Mouse (Mus musculus): Measurements from ENCODE around the gene Dner. TPM values are rescaled to one million over a fixed set of nuclear protein-coding genes. Genes with fewer than 3 reads are reported as not detected.

The Dner gene
- polyA plus RNA-seq, 2 experiments: 5.9 to 6.4 TPM

DNA sequence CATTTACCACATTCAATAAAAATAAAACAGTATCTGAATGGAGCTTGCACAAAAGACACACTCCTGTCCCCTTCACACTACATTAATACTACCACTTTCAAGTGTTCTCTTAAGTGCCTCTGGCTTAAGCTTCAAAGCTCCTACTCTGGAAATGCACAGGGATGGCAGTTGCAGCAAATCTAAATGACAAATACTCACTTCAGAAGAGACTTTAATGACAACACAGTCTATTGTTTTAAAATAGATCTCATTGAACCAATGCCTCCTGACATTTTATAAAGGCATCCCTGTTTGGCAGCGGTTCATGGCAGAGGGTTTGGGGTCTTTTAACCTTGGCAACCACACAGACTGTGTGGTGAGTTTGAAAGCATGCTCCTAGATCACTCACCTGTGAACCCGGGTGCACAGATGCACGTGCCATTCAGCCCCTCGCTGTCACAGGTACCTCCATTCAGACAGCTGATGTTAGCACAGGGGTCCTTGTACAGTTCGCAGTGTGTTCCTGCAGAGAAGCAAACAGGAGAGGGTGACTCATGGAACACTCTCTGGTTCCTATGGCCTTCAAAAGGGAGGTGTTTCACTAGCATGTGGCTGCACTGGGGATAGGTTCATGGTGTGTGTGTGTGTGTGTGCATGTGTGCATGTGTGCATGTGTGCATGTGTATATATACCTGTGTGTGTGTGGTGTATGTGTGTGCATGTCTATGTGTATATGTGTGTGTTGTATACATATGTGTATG, 290.3 kb downstream of the Dner start:
- TF ChIP-seq POLR2A (IDR thresholded peaks at IDR 0.05; ENCODE audit: borderline replicate concordance, extremely low read depth, insufficient read depth, insufficient read length): no peak
- WGBS: 89% methylated on average over 5 of the region's 5 CpGs
- H3K9me3 ChIP-seq (ENCODE audit: control insufficient read depth, low read length): no peaks in the 10 kb centered on the region
- H3K36me3 ChIP-seq (ENCODE audit: control insufficient read depth, insufficient read depth, low read length): no peaks in the 10 kb centered on the region
- H3K27me3 ChIP-seq (ENCODE audit: control insufficient read depth, insufficient read depth, low read length): no peaks in the 10 kb centered on the region
- H3K27ac ChIP-seq (replicated peaks; ENCODE audit: low read depth, low read length): no peak overlapping the region
- ATAC-seq (ENCODE audit: low FRiP score, low read depth) (no peak), DNase-seq (ENCODE audit: low spot score) (no peak)
- no peak overlapping the region for H3K4me2 ChIP-seq (replicated peaks; ENCODE audit: low read depth, low read length, severe bottlenecking)
- no peaks in the 10 kb centered on the region for H3K4me1 ChIP-seq (ENCODE audit: control insufficient read depth, insufficient read depth, low read length)
- no peak overlapping the region for H3K4me3 ChIP-seq (replicated peaks; ENCODE audit: low read length)
- H3K9ac ChIP-seq (ENCODE audit: low read depth, low read length, severe bottlenecking): no peak overlapping the region

DNA sequence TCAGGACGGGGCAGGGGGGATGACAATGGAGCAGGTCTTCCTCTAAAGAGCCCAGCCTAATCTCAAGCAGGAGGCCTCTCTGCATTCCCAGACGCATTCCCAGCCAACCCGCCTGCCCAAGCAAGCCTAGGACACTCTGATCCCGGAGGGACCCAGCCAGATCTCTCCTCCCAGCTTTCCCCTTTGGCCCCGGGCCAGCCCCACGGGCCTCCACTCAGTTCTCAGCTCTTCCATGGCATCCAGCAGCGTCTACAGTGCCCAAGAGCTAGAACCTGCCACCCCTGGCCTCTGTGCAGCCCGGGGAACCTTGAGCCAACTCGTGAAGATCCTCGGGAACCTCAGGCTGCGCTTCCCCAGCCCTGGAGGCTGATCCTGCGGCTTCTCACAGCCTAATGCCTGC, 291.1 kb downstream of the Dner start:
- DNase-seq (ENCODE audit: low spot score): no peak
- ATAC-seq (ENCODE audit: low FRiP score, low read depth): no peak

DNA sequence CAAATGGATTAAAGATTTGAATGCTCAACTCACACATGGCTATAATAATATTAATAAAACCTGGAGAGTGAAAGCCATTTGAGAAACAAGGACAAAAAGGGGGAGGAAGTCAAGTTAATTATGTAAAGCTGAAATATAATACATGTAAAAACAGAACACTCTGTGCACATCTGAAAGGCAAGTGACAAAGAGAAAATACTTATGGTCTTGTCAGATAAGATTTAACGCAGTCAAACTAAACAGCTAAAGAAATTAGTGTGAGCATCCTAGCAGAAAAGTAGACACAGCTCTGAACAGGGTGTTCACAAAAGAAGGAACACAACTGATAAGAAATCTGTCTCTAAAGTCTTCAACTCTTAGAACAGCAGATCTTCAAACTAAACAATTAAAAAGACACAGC, 293.9 kb downstream of the Dner start:
- no peaks in the 10 kb centered on the region for H3K36me3 ChIP-seq (ENCODE audit: control insufficient read depth, insufficient read depth, low read length)

More for the DNA sequence above, 291.1 kb downstream of the Dner start:
- H3K4me3 ChIP-seq (replicated peaks; ENCODE audit: low read length): no peak overlapping the region
- H3K9me3 ChIP-seq (ENCODE audit: control insufficient read depth, low read length): no peaks in the 10 kb centered on the region
- H3K9ac ChIP-seq (ENCODE audit: low read depth, low read length, severe bottlenecking): no peak overlapping the region
- no peak for TF ChIP-seq POLR2A (IDR thresholded peaks at IDR 0.05; ENCODE audit: borderline replicate concordance, extremely low read depth, insufficient read depth, insufficient read length)
- H3K4me1 ChIP-seq (ENCODE audit: control insufficient read depth, insufficient read depth, low read length): no peaks in the 10 kb centered on the region
- no peak overlapping the region for H3K27ac ChIP-seq (replicated peaks; ENCODE audit: low read depth, low read length)
- no peaks in the 10 kb centered on the region for H3K36me3 ChIP-seq (ENCODE audit: control insufficient read depth, insufficient read depth, low read length)
- H3K27me3 ChIP-seq (ENCODE audit: control insufficient read depth, insufficient read depth, low read length): no peaks in the 10 kb centered on the region
- H3K4me2 ChIP-seq (replicated peaks; ENCODE audit: low read depth, low read length, severe bottlenecking): no peak overlapping the region
- WGBS: 44% methylated on average over 11 of the region's 12 CpGs

DNA sequence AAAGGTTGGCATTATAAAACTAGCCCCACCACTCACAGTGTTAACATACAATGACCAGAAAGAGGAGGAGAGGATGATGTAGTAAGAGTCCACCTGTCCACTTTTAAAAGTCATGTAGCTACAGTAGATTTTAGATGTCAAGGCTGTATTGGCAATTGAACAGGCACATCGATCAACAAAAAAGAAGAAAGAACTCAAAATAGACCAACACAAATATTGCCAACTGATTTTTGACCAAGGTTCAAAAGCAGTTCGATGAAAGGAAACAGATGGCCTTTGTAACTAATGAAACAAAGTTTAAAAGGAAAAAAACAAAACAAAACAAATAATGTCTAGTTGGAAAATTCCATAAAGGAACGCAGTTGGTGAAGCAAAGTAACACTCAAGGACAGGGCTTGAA, 296.4 kb downstream of the Dner start:
- H3K4me3 ChIP-seq (replicated peaks; ENCODE audit: low read length): no peak overlapping the region
- H3K27ac ChIP-seq (replicated peaks; ENCODE audit: low read depth, low read length): no peak overlapping the region
- no peak for ATAC-seq (ENCODE audit: low FRiP score, low read depth)
- H3K9me3 ChIP-seq (ENCODE audit: control insufficient read depth, low read length): no peaks in the 10 kb centered on the region
- 83% methylated on average over 3 of the region's 3 CpGs for WGBS
- H3K4me2 ChIP-seq (replicated peaks; ENCODE audit: low read depth, low read length, severe bottlenecking): no peak overlapping the region
- TF ChIP-seq POLR2A (IDR thresholded peaks at IDR 0.05; ENCODE audit: borderline replicate concordance, extremely low read depth, insufficient read depth, insufficient read length): no peak
- H3K27me3 ChIP-seq (ENCODE audit: control insufficient read depth, insufficient read depth, low read length): no peaks in the 10 kb centered on the region
- no peaks in the 10 kb centered on the region for H3K36me3 ChIP-seq (ENCODE audit: control insufficient read depth, insufficient read depth, low read length)
- H3K9ac ChIP-seq (ENCODE audit: low read depth, low read length, severe bottlenecking): no peak overlapping the region
- H3K4me1 ChIP-seq (ENCODE audit: control insufficient read depth, insufficient read depth, low read length): no peaks in the 10 kb centered on the region
- DNase-seq (ENCODE audit: low spot score): no peak

More for the DNA sequence above, 293.9 kb downstream of the Dner start:
- DNase-seq (ENCODE audit: low spot score) (no peak), ATAC-seq (ENCODE audit: low FRiP score, low read depth) (no peak)
- Histone ChIP-seq H3K27ac (replicated peaks; ENCODE audit: low read depth, low read length) (no peak overlapping the region), H3K9ac (ENCODE audit: low read depth, low read length, severe bottlenecking) (no peak overlapping the region), H3K27me3 (ENCODE audit: control insufficient read depth, insufficient read depth, low read length) (no peaks in the 10 kb centered on the region), H3K9me3 (ENCODE audit: control insufficient read depth, low read length) (no peaks in the 10 kb centered on the region), H3K4me1 (ENCODE audit: control insufficient read depth, insufficient read depth, low read length) (no peaks in the 10 kb centered on the region), H3K4me2 (replicated peaks; ENCODE audit: low read depth, low read length, severe bottlenecking) (no peak overlapping the region), H3K4me3 (replicated peaks; ENCODE audit: low read length) (no peak overlapping the region)
- 83% methylated on average over 1 of the region's 1 CpGs for WGBS
- TF ChIP-seq POLR2A (IDR thresholded peaks at IDR 0.05; ENCODE audit: borderline replicate concordance, extremely low read depth, insufficient read depth, insufficient read length): no peak

DNA sequence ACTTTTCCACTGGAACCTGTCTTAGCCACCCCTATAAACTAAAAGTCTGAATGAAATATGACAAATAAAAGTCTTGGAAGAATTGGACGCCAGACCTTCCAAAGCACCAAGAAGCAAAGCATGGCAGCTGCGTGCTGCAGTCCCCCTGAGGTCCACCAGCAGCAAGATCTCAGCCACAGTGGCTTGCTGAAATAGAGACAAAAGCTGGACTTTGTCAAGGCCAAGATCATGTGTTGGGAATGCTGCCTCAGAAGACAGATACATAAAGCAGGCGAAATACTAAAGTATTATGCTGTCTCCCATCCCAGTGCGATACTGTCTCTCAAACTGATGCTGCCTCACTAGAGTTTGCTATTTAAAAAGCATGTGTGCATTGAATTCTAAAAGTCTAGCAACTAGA, 296.9 kb downstream of the Dner start:
- WGBS: 90% methylated on average over 4 of the region's 4 CpGs
- Histone ChIP-seq H3K27me3 (ENCODE audit: control insufficient read depth, insufficient read depth, low read length) (no peaks in the 10 kb centered on the region), H3K36me3 (ENCODE audit: control insufficient read depth, insufficient read depth, low read length) (no peaks in the 10 kb centered on the region), H3K9ac (ENCODE audit: low read depth, low read length, severe bottlenecking) (no peak overlapping the region), H3K4me3 (replicated peaks; ENCODE audit: low read length) (no peak overlapping the region), H3K4me2 (replicated peaks; ENCODE audit: low read depth, low read length, severe bottlenecking) (no peak overlapping the region), H3K4me1 (ENCODE audit: control insufficient read depth, insufficient read depth, low read length) (no peaks in the 10 kb centered on the region), H3K27ac (replicated peaks; ENCODE audit: low read depth, low read length) (no peak overlapping the region), H3K9me3 (ENCODE audit: control insufficient read depth, low read length) (no peaks in the 10 kb centered on the region)
- no peak for TF ChIP-seq POLR2A (IDR thresholded peaks at IDR 0.05; ENCODE audit: borderline replicate concordance, extremely low read depth, insufficient read depth, insufficient read length)
- DNase-seq (ENCODE audit: low spot score): no peak
- no peak for ATAC-seq (ENCODE audit: low FRiP score, low read depth)

All from limb, embryonic 14.5 days (tissue).